Mouse (Mus musculus) frontal cortex, adult 2 months (tissue): ENCODE measurements around the gene March1. TPM values are rescaled to one million over a fixed set of nuclear protein-coding genes. Genes with fewer than 3 reads are reported as not detected.
A peak's percentile ranks its signal among the peaks of the same experiment; 100 is the strongest.

Experiments used
- DNase-seq, 2 experiments: peaks; one replicate each; pipeline ENCODE4 v3.0.0; 2022; ENCODE audit warnings: low spot score in 1 of 2; ENCODE audit errors: extremely low spot score in 1 of 2
- polyA plus RNA-seq: library from polyadenylated mRNA; depleted of rRNA; stranded (reverse); fragments of >200 nt; gene quantifications from 2 replicates; pipeline ENCODE4 v1.2.3, GENCODE M21; 2012

The March1 gene
- polyA plus RNA-seq, 1 experiment = 12.4 TPM

- no peak for DNase-seq
Measured at GRCm38 (mm10) chr8:66490624-66491023, 872.9 kb downstream of the March1 start.

GRCm38 (mm10) chr8:66494496-66494895 is 876.8 kb downstream of the March1 start:
- DNase-seq = no peak

- peak; percentile 41 to 92 for DNase-seq
Measured at GRCm38 (mm10) chr8:66495726-66496125, 878.0 kb downstream of the March1 start.

GRCm38 (mm10) chr8:66496998-66497577 is 879.4 kb downstream of the March1 start:
- peak in 1 of 2 experiments; percentile 83 for DNase-seq

GRCm38 (mm10) chr8:66503381-66503780 is 885.7 kb downstream of the March1 start:
- no peak for DNase-seq

- DNase-seq = no peak
Measured at GRCm38 (mm10) chr8:66511537-66511936, 893.8 kb downstream of the March1 start, which contains the start of gene Tktl2. TSS of gene Tktl2 (plus strand) at chr8:66511756.

GRCm38 (mm10) chr8:66519149-66519548 is 901.4 kb downstream of the March1 start:
- no peak for DNase-seq

- no peak for DNase-seq
Measured at GRCm38 (mm10) chr8:66520576-66520975, 902.9 kb downstream of the March1 start.
